Mouse (Mus musculus) large intestine, adult 2 months (tissue): ENCODE results near the gene Gm20683. TPM values are rescaled to one million over a fixed set of nuclear protein-coding genes. Genes with fewer than 3 reads are reported as not detected.

Experiments used
- DNase-seq: peaks from one replicate; pipeline ENCODE4 v3.0.0-alpha.2; 2012; ENCODE audit warnings: low read depth, low spot score
- WGBS: fragments of 180-500 bp; shearing (Covaris S2); methylation state at CpG from one replicate; pipeline ENCODE4 v1.1.7; 2018; 5-methylcytosine and 5-hydroxymethylcytosine counted together
- polyA plus RNA-seq: library from polyadenylated mRNA; depleted of rRNA; stranded (reverse); fragments of >200 nt; gene quantifications from 2 replicates; pipeline ENCODE4 v1.2.3, GENCODE M21; 2012

Gene Gm20683
- polyA plus RNA-seq, 1 experiment, result 22.2 TPM

DNA sequence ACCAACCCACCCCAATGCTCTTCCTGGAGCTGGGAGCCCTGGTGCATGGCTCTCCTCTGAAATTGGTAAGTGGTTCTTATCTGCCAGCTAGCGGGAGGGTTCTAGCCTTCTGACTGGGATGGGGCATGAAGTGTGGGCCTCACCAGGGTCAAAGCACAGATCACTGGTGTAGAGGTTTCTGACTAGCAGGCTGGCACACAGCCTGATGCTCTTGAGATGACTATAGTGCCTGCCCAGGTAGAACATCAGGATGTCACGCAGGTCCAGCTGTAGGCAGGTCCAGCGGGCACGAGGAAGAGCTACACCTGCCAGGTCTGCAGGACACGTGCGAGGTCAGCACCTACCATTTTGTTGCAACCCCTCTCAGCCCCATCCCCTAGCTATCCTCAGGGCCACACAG lies 18.7 kb upstream of the Gm20683 start:
- no peak for DNase-seq
- 82% methylated on average over 6 of the region's 6 CpGs for WGBS

DNA sequence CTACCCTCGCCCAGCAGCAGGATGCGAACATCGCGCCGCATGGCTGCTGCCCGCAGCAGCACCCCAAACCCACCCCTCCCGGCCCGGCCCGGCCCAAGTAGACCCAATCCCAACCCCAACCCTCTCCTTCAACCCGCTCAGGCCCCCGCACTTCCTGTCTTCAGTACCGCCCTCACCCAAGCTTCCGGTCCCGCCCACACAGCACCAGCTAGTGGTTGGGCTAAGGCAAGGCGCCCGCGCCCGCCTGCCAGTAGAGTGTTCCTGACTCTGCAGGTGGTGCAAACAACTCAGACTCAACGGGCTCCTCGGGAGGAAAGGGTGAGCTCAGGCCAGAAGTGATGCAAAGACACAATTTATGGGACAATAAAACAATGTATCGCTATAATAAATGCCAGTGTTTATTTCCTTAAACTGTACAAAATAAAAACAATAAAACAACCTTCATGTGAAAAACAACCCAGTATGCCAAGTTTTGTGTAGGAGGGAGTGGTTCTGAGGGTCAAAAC lies 2.9 kb upstream of the Gm20683 start, which contains the start of gene Rhot2:
TSS of gene Rhot2 (minus strand) at position 456 of the 506 bp plus-strand sequence.
- WGBS, result 2% methylated on average over 21 of the region's 21 CpGs
- peak; percentile 91 for DNase-seq

DNA sequence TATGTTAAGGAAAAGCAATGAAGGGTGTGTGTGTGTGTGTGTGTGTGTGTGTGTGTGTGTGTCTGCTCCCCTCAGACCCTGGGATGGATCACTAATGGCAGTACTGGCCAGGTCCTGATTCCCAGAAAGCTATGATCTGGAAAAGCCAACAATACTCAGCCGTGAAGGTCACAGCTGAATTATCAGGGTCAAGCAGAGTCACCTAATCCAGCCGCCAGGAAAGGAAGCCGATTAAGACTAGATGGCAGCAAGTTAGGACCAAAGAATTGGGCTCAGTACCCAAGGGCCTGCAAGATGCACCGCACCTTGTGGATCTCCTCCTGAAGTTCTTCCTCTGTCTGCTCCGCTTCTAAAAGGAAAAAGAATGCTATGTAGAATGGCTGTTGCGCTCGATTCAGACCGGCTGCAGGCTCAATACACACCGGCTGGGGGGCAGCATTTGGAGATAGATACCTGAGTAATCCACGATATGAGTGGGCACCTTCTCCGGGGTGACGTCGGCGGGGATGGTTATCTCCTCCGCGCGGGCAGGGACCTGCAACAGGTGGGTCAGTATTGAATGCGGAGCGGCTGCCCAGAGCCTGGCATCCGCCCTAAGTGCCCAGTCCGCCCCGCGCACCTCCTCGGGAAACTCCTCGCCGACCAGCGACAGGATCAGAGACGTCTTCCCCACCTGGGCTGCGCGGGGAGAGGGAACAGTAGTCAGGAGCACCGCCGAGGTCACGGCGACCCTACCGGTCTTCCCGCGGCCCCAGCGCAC lies 2.3 kb upstream of the Gm20683 start:
- no peak for DNase-seq
- WGBS, result under 1% methylated on average over 37 of the region's 38 CpGs

DNA sequence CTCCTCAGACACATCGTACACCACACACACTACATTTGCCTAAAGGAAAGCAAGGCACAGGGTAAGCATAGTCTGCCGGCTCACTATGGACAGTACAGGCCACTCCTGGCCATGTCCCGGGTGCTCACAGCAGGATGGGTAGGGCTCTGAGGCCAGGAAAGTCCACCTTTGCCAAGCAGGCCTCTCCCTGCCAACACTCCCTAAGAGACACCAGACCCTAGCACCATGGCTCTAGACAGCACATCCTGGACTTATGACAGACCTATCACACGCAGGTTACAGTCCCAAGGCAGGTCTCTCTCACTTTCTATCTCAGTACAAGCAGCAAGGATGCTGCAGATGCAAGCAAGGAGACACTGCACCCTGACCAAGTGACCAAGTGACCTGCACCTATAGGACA lies 1.6 kb upstream of the Gm20683 start:
- WGBS, result 65% methylated on average over 4 of the region's 4 CpGs
- no peak for DNase-seq

DNA sequence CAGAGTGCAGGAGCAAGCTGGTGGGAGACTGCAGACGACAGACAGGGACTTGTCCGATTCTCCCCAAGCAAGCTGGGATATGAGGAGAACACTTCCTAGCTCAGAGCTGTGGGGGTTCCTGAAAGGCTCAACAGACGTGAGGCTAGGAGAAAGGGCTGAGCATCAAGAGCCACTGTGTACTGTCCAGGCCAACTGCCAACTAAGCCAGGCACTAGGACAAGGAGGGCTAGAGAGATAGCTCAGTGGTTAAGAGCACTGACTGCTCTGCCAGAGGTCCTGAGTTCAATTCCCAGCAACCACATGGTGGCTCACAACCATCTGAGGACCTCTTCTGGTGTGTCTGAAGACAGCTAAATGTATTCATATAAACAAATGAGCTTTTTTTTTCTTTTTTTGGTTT lies 946 bp upstream of the Gm20683 start:
- no peak for DNase-seq
- 81% methylated on average over 3 of the region's 3 CpGs for WGBS

DNA sequence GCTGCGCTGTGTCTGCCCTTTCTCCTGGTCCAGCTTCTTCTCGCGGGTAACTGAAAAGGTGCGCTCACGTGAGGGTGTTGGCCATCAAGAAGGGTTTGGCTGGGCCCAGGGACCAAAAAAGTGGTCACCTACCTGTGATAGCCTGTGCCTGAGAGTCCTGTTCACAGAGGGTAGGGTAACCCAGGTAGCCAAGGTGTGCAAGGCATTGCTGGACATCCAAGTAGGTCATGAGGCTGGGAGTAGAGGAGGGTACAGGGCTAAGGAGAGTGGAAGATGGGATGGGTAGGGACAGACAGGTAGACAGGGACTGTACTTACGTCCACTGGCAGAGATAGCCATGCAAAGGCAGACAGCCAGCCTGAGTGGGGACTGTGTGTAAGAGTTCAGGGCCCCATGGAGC lies 1.0 kb downstream of the Gm20683 start:
- no peak for DNase-seq
- WGBS, result 95% methylated on average over 6 of the region's 6 CpGs

DNA sequence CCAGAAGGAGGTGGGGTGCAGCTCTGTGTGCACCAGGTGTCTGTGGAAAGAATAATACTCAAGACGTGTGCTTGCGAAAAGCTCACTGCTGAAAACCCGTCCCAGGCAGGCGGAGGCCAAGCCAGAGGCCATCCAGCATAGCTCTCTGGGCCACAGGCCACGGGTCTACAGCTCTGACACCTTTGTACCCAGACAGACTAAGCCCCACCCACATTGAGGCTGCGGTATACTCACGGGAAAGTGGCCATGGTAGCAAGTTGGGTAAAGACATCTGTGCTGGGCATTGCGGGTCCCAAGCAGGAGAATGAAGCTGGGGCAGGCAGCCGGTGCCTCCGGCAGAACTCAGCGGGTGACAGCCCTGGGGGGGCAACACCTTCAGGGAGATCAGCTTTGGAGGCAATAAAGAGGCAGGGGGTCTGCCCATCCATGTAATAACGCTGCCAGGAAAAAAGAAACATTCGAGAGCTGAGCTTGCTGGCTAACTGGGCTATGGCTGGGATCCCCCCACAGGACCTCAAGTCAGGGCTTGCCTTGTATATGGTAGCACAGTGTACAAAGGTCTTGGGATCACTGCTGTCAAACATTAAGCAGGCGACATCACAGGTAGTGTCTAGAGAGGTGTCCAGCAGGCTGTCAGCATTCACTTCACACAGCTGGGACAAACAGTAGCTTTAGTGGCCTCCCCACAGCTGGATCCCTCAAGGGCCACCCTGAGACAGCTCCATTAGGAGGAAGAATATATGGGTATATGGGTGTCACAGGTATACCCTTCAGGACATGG lies 1.9 kb downstream of the Gm20683 start:
- WGBS, result 56% methylated on average over 14 of the region's 14 CpGs
- DNase-seq, result no peak

DNA sequence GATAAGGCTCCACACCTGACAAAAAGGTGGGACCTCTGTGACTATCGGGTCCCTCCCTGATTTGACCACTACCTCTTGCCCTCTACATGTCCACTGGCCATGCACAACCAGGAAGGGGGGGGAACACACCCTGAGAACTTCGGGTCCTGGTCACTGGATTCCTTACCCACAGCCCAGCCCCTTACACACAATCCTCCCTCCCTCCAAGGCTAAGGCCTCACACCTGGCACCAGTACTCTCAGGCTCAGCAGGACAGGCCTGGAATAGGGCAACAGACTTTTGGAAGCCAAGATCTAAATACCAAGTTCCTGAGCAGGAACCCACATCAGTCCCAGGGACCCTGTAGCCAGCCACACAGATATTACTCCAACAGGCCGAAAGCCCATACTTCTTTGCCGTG lies 2.7 kb downstream of the Gm20683 start:
- 76% methylated on average over 4 of the region's 4 CpGs for WGBS
- no peak for DNase-seq

DNA sequence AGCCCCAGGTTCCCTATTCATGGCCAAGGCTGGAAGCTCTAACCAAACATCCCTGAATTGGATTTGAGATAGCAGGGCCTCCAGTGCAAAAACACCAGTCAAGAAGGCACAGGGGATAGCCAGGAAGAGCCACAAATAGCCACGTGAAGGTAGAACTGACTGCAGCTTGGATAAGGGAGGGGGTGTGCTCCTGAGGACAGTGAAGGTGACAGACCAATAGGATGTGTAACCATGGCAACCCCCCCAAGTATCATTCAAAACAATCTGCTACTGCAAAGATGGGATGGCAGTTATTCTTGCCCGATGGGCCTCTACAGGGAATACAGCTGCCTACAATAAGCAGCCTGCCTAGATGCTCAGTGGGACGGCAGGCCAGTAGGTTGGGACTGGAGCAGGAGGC lies 4.0 kb downstream of the Gm20683 start:
- WGBS, result 61% methylated on average over 3 of the region's 3 CpGs
- no peak for DNase-seq

DNA sequence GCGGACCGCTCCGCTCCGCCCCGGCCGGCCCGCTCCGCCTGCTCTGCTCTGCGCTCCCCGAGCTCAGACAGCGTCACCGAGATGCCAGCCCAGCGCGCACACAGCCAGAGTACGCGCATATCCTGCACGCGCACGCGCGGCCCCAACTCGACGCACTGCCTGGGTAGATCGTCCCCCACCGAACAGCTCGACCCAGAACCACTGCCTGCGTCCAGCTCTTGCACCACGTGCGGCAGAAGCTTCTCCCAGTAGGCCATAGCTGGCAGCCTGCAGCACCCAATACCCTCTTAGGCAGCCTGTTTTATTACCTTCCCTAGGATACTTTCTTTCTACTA lies 4.5 kb downstream of the Gm20683 start, which contains the start of gene Rhbdl1:
TSS of gene Rhbdl1 (minus strand) at position 220 of the 335 bp plus-strand sequence.
- 6% methylated on average over 29 of the region's 29 CpGs for WGBS
- no peak for DNase-seq

DNA sequence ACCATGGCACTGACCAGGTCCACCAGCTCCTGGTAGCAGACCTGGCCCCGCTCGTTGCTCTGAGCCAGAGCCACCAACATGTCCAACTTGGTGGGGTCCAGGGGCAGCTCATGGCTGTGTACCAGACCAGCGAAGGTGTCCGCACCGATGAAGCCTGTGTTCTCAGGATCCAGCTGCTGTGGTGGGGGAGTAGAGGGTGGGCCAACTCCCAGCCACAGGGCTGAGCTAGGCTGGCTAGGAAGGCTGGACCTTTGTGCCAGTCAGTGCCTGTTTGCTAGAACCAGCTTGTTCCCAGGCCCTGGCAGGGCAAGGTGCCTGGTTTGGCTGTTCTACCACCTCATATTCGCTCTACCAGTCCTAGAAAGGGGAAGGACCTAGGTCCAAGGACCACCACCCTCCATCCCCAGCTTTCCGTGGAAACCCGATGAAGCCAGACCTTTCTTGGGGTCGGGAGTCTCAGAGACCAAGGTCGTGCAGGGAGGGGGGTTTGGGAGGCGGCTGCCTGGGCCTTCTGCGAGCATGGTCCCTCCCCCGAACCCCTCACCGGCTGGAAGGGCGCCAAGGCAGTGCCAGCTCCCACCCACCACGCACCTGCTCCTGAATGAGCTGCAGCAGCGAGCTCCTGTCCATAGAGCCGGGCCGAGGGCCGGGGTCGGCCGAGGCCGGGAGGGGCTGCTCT lies 5.0 kb downstream of the Gm20683 start:
- no peak for DNase-seq
- WGBS, result 25% methylated on average over 23 of the region's 23 CpGs

DNA sequence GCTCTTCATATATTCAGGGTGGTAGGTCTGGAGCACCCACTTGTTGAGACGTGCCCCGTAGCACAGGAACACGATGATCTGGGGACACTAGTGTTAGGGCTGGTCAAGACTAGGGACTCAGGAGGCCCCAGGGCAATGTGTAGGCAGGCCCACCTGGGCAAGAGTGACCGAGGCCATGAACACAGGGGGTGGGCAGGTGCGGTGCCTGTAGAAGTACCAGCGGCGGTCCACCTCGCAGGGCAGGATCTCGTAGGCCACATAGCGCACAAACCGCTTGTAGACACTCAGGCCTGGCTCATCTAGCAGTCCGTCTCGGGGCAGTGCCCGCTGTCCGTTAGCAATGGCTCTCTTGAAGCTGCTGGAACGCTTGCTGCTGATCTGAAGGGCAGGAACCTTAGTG lies 5.7 kb downstream of the Gm20683 start:
- no peak for DNase-seq
- WGBS, result 91% methylated on average over 16 of the region's 16 CpGs

DNA sequence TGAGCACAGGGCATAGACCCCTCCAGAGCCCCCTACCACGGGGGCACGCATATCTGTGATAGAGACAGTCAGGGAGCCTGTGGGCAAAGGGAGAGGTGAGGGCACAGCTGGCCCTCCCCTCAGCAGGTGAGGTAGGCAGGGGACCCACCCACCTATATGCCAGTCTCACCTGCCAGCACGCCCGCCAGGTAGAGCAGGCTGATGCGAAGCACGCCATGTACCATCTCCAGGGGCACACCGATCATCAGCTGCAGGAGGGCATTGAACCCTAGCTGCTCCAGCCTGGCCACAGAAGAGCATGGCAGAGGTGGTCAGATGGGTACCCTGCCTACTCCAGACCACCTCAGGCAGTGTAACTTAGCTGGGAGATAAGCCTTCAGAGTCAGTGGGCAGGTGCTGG lies 6.3 kb downstream of the Gm20683 start:
- WGBS, result 93% methylated on average over 7 of the region's 7 CpGs

DNA sequence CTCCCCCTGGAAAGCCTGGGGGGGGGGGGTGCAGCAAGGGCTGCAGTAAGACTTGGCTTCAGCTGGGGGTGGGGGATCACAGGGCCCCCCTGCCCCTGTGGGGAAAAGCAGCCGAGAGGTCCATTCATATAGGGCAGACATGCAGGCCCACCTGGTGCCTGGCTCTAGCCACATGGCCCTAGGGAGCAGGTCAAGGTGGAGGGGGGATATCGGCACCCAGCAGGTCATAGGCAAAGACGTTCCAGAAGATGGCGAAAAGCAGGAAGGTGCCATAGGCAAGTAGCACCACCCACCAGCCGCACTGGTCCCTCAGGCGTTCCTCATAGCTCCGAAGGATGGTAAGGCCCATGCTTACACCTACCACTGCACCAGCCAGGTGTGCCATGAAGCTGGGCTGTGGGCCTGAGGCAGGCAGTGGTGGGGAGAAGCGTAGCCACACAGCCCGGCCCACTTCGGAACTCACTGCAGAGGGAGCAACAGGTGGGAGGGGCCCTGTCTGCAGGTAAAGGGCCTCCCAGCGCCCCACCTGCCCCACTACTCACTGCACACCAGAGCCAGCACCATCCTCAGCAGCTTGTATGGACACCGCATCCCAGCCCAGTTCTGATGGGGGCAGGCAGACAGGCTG lies 6.9 kb downstream of the Gm20683 start:
- no peak for DNase-seq

More for the DNA sequence above, 6.3 kb downstream of the Gm20683 start:
- DNase-seq, result no peak

DNA sequence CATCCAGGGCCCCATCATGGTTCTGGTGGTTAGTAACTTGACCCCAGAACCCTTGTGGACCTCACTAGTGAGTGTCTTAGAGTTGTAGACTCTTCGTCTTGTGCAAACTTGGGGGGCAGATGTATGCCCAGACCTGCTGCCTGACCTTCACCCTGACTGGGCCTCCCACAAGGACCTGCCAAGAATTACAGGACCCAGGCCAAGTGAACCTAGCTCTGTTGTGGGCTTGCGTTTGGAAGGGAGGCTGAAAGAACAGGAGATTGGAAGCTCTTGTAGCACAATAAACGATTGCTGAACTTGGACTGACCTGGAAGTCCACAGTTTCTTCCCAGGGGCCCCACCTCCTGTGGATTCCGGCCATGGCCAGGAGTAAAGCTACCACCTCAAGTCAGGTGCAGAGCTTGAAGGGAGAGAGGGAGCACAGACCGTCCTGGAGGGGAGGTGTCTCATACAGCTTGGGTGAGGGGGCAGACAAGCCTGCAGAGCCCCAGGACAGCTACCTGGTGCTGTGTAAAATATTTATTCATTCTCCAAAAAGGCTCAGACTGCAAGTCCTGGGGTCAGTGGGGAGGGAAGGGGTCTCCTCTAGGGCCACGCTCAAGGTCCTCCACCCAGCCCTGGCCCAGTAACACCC lies 7.5 kb downstream of the Gm20683 start:
- WGBS, result 11% methylated on average over 6 of the region's 6 CpGs
- no peak for DNase-seq

More for the DNA sequence above, 6.9 kb downstream of the Gm20683 start:
- WGBS, result 52% methylated on average over 12 of the region's 12 CpGs

DNA sequence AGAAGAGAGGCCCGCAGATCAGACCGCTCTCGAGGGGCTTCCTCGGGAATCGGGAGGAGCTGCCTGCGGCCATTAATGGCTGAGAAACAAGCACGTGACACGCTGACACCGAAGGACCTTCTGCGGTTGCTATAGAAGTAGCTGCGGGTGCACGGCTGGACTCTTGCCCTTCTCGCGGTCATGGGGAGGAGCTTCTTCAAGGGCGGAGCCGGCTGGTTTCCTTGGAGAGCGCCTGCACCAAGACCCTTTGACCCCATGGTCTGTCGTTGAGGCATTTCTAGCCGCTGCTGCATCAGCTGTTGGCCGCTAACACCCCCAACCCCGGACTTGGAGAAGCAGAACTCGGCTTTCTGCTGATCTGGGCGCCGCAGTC lies 8.3 kb downstream of the Gm20683 start, which contains the start of gene Stub1:
TSS of gene Stub1 (minus strand) at position 114 of the 373 bp plus-strand sequence.
- under 1% methylated on average over 24 of the region's 24 CpGs for WGBS
- DNase-seq, result peak; percentile 85

DNA sequence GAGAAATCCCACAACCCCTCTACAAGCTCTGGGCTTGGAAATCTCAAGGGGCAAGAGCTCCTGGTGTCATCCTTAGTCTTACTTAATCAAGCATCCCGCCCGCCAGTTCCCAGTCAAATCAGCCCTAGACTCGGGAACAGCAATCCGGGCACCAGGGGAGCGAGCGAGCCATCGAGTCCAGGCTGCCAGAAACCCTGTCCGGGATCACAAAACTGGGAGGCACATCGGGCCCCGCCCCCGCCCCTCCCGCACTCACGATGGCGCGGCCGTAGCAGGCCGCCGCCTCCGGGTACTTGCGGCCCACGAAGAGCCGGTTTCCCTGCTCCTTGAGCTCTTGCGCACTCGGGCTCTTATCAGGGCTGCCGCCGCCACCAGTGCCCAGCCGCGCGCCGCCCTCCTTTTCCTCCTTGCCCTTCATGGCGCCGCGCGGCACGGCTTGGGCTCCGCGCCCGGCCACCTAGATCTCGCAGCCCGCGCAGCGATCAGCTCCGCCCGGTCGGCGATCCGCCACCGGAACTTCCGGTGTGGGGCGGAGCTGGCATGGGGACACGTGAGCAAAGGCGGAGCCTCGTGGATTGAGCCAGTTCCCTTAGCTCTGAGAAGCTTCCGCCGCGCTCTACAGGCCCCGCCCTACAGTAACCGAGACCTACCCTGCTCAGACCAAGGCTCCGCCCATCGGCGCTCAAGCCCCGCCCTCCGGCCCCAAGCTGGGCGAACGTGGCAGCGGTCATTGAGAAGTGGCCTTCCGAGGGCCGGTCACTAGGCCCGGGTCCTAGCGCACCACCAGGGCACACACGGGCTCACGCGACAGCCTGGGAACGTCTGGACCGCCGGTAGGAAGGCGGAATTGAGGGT lies 8.9 kb downstream of the Gm20683 start:
- under 1% methylated on average over 77 of the region's 77 CpGs for WGBS
- DNase-seq, result peak; percentile 94

DNA sequence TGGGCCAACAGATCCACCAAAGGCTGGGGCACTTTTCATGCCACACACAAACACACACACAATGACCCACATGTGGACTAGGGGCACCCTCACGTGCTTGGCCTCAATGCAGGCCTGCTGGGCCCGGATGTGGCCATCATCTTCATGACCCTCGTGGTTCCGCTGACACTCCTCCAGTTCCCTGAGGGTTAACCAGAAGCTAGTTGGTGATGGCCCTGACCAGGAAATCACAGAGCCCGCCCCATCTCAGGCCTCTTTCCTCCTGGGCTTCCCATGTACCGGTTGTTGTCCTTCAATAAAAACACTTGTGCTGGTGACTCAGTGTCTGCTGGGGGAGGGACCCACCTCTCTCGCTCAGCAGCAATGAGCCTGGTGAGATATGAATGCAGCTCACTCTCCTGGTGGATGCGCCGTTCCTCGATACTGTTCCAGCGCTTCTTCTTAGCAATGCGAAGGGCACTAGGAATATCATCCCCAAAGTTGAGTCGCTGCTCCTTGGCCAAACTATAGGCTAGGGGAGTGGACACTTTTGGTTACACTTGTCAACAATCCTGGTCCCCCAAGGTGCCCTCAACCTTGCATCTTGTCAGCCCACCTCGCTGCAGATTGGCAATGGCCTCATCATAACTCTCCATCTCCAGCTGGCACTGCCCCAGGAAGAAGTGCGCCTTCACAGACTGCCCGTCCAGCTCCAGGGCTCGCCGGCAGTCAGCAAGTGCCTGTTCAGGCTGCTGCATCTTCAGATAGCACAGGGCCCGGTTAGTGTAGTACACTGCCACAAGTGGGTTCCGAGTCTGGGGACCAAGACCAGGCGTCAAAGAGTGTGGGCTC lies 9.9 kb downstream of the Gm20683 start:
- no peak for DNase-seq
- WGBS, result 24% methylated on average over 21 of the region's 21 CpGs
